Mouse (Mus musculus) liver, adult 2 months (tissue): ENCODE measurements around the gene Tomm70a. TPM values are rescaled to one million over a fixed set of nuclear protein-coding genes. Genes with fewer than 3 reads are reported as not detected.

Experiments
- DNase-seq: peaks from one replicate; pipeline ENCODE4 v3.0.0-alpha.2; 2011; ENCODE audit warnings: low read depth, low spot score; ENCODE audit errors: extremely low read depth
- H3K27ac ChIP-seq: fragments of 200-500 bp; replicated peaks from 2 replicates; pipeline ENCODE4 v1.5.1; 2012; ENCODE audit warnings: low read depth, mild to moderate bottlenecking, control low read depth, inconsistent platforms, low read length; ENCODE audit not compliant: insufficient read depth
- H3K27me3 ChIP-seq: fragments of 200-500 bp; 2 replicates; pipeline ENCODE4 v1.6.1; 2012; ENCODE audit warnings: mild to moderate bottlenecking, moderate library complexity, low read length, inconsistent platforms; ENCODE audit not compliant: control insufficient read depth, insufficient read depth
- H3K36me3 ChIP-seq: fragments of 200-500 bp; 2 replicates; pipeline ENCODE4 v1.6.1; 2012; ENCODE audit warnings: low read length, inconsistent platforms; ENCODE audit not compliant: control insufficient read depth, insufficient read depth
- H3K4me1 ChIP-seq: fragments of 200-500 bp; 2 replicates; pipeline ENCODE4 v1.6.1; 2011; ENCODE audit warnings: low read length; ENCODE audit not compliant: control insufficient read depth, insufficient read depth
- H3K4me3 ChIP-seq: fragments of 200-500 bp; 2 replicates; pipeline ENCODE4 v1.5.1; 2011; ENCODE audit warnings: low read depth, mild to moderate bottlenecking, control low read depth, low read length, moderate library complexity; ENCODE audit not compliant: insufficient read depth
- H3K79me2 ChIP-seq: fragments of 200-500 bp; 2 replicates; pipeline ENCODE4 v1.6.1; 2012; ENCODE audit warnings: inconsistent platforms, mild to moderate bottlenecking, low read length, moderate library complexity; ENCODE audit not compliant: control insufficient read depth, insufficient read depth
- H3K9ac ChIP-seq: fragments of 200-500 bp; 2 replicates; pipeline ENCODE4 v1.6.1; 2012; ENCODE audit warnings: low read depth, mild to moderate bottlenecking, control low read depth, inconsistent platforms, low read length
- CTCF ChIP-seq: fragments of 200-500 bp; IDR thresholded peaks from 2 replicates; pipeline ENCODE4 v1.5.1; 2011; ENCODE audit warnings: low read depth, low read length, control low read depth
- POLR2A ChIP-seq: fragments of 200-500 bp; IDR thresholded peaks from 2 replicates; pipeline ENCODE4 v1.6.1; 2011; ENCODE audit warnings: low read length, control low read depth; ENCODE audit not compliant: insufficient read depth; ENCODE audit errors: extremely low read depth
- WGBS: fragments of 180-500 bp; shearing (Covaris S2); methylation state at CpG from one replicate; pipeline ENCODE4 v1.1.7; 2018; 5-methylcytosine and 5-hydroxymethylcytosine counted together
- polyA plus RNA-seq: library from polyadenylated mRNA; depleted of rRNA; stranded (reverse); fragments of >200 nt; gene quantifications from 2 replicates; pipeline ENCODE4 v1.2.3, GENCODE M21; 2012
- total RNA-seq: library from RNA; depleted of rRNA; stranded (reverse); fragments of >200 nt; gene quantifications from 2 replicates; pipeline ENCODE4 v1.2.3, GENCODE M21; 2014

The Tomm70a gene
- total and polyA plus RNA-seq, 2 experiments = 14.2 to 62.0 TPM

GRCm38 (mm10) chr16:57181180-57181579 is 59.7 kb downstream of the Tomm70a start:
- no peak overlapping the region for H3K9ac ChIP-seq
- peak; percentile 45 for DNase-seq
- no peaks in the 10 kb centered on the region for H3K27me3 ChIP-seq
- no peak for TF ChIP-seq POLR2A
- no peak overlapping the region for H3K27ac ChIP-seq
- peaks cover 24% of the 10 kb centered on the region for H3K36me3 ChIP-seq
- no peaks in the 10 kb centered on the region for H3K4me1 ChIP-seq
- WGBS = 84% methylated on average over 11 of the region's 11 CpGs
- H3K79me2 ChIP-seq = no peaks in the 10 kb centered on the region
- H3K4me3 ChIP-seq = no peak overlapping the region

GRCm38 (mm10) chr16:57182037-57182436 is 60.5 kb downstream of the Tomm70a start:
- DNase-seq = no peak
- Histone ChIP-seq H3K4me3 (no peak overlapping the region), H3K36me3 (peaks cover 22% of the 10 kb centered on the region), H3K27ac (no peak overlapping the region), H3K9ac (no peak overlapping the region), H3K4me1 (no peaks in the 10 kb centered on the region), H3K79me2 (no peaks in the 10 kb centered on the region), H3K27me3 (no peaks in the 10 kb centered on the region)
- TF ChIP-seq POLR2A (no peak), CTCF (no peak)
- 87% methylated on average over 5 of the region's 5 CpGs for WGBS

GRCm38 (mm10) chr16:57186618-57187017 is 65.1 kb downstream of the Tomm70a start:
- Histone ChIP-seq H3K4me3 (no peak overlapping the region), H3K9ac (no peak overlapping the region), H3K36me3 (peaks cover 24% of the 10 kb centered on the region), H3K79me2 (no peaks in the 10 kb centered on the region), H3K27me3 (no peaks in the 10 kb centered on the region), H3K27ac (no peak overlapping the region), H3K4me1 (peaks cover 3% of the 10 kb centered on the region; the same call in 1 of the 2 replicates)
- 28% methylated on average over 4 of the region's 4 CpGs for WGBS
- TF ChIP-seq POLR2A (no peak), CTCF (no peak)
- DNase-seq = peak; percentile 58

- H3K4me3 ChIP-seq = no peak overlapping the region
- no peaks in the 10 kb centered on the region for H3K79me2 ChIP-seq
- H3K27ac ChIP-seq = no peak overlapping the region
- peaks cover 22% of the 10 kb centered on the region for H3K36me3 ChIP-seq
- 83% methylated on average over 2 of the region's 2 CpGs for WGBS
- H3K9ac ChIP-seq = no peak overlapping the region
- peak; percentile 31 for DNase-seq
- peaks cover 3% of the 10 kb centered on the region; the same call in 1 of the 2 replicates for H3K4me1 ChIP-seq
- TF ChIP-seq POLR2A (no peak), CTCF (no peak)
- H3K27me3 ChIP-seq = no peaks in the 10 kb centered on the region
Observed at GRCm38 (mm10) chr16:57189493-57189892, 68.0 kb downstream of the Tomm70a start.

- Histone ChIP-seq H3K27ac (no peak overlapping the region), H3K36me3 (peaks cover 29% of the 10 kb centered on the region), H3K9ac (no peak overlapping the region), H3K4me1 (peaks cover 3% of the 10 kb centered on the region; the same call in 1 of the 2 replicates), H3K27me3 (no peaks in the 10 kb centered on the region), H3K79me2 (no peaks in the 10 kb centered on the region), H3K4me3 (no peak overlapping the region)
- 87% methylated on average over 8 of the region's 8 CpGs for WGBS
- TF ChIP-seq POLR2A (no peak), CTCF (no peak)
- DNase-seq = no peak
Observed at GRCm38 (mm10) chr16:57190390-57190789, 68.9 kb downstream of the Tomm70a start.

GRCm38 (mm10) chr16:57191214-57191613 is 69.7 kb downstream of the Tomm70a start:
- no peaks in the 10 kb centered on the region for H3K79me2 ChIP-seq
- peaks cover 31% of the 10 kb centered on the region for H3K36me3 ChIP-seq
- peaks cover 3% of the 10 kb centered on the region; the same call in 1 of the 2 replicates for H3K4me1 ChIP-seq
- H3K27ac ChIP-seq = no peak overlapping the region
- H3K4me3 ChIP-seq = no peak overlapping the region
- 97% methylated on average over 14 of the region's 14 CpGs for WGBS
- no peak overlapping the region for H3K9ac ChIP-seq
- TF ChIP-seq CTCF (no peak), POLR2A (no peak)
- DNase-seq = no peak
- H3K27me3 ChIP-seq = no peaks in the 10 kb centered on the region
